Mouse (Mus musculus) forebrain, postnatal 0 days (tissue): ENCODE data around the gene Olfr38. TPM values are rescaled to one million over a fixed set of nuclear protein-coding genes. Genes with fewer than 3 reads are reported as not detected.

Experiments
- ATAC-seq: fragments of 200-750 bp; cut with Nextera tagmentation; 2 replicates; pipeline ENCODE4 v1.8.0; 2017; ENCODE audit warnings: mild to moderate bottlenecking, moderate library complexity
- DNase-seq: peaks from one replicate; pipeline ENCODE4 v3.0.0-alpha.2; 2015
- H3K27ac ChIP-seq: fragments of 300-500 bp; sonication (generic); 2 replicates; pipeline ENCODE4 v1.5.1; 2014; ENCODE audit warnings: low read depth, mild to moderate bottlenecking, antibody characterized with exemption, low read length, moderate library complexity, mixed read lengths
- H3K27me3 ChIP-seq: fragments of 300-500 bp; sonication (generic); 2 replicates; pipeline ENCODE4 v1.6.1; 2014; ENCODE audit warnings: mild to moderate bottlenecking, low read length, mixed read lengths; ENCODE audit not compliant: insufficient read depth
- H3K36me3 ChIP-seq: fragments of 300-500 bp; sonication (generic); 2 replicates; pipeline ENCODE4 v1.6.1; 2014; ENCODE audit warnings: mild to moderate bottlenecking, moderate library complexity; ENCODE audit not compliant: insufficient read depth
- H3K4me1 ChIP-seq: fragments of 300-500 bp; sonication (generic); 2 replicates; pipeline ENCODE4 v1.6.1; 2014; ENCODE audit warnings: antibody characterized with exemption; ENCODE audit not compliant: insufficient read depth
- H3K4me2 ChIP-seq: fragments of 300-500 bp; sonication (generic); 2 replicates; pipeline ENCODE4 v1.6.1; 2014; ENCODE audit warnings: low read depth, mild to moderate bottlenecking, moderate library complexity
- H3K4me3 ChIP-seq: fragments of 300-500 bp; sonication (generic); 2 replicates; pipeline ENCODE4 v1.5.1; 2014; ENCODE audit warnings: low read depth, low read length, mixed read lengths
- H3K9ac ChIP-seq: fragments of 300-500 bp; sonication (generic); 2 replicates; pipeline ENCODE4 v1.6.1; 2014; ENCODE audit warnings: mild to moderate bottlenecking
- H3K9me3 ChIP-seq: fragments of 300-500 bp; sonication (generic); 2 replicates; pipeline ENCODE4 v1.6.1; 2016; ENCODE audit warnings: low read length
- CTCF ChIP-seq: sonication (generic); IDR thresholded peaks from 2 replicates; pipeline ENCODE4 v1.5.1; 2016; ENCODE audit warnings: antibody characterized with exemption, control low read depth, low read depth
- WGBS: fragments of 180-500 bp; shearing (Covaris S2); extraction: QIAGEN DNeasy Blood & Tissue Kit; methylation state at CpG from one replicate; pipeline ENCODE4 v1.1.7; 2014; 5-methylcytosine and 5-hydroxymethylcytosine counted together
- polyA plus RNA-seq: library from polyadenylated mRNA; unstranded; fragments of >200 nt; fragmentation: Nextera tagmentation; extraction: Ambion mirVana; gene quantifications from 2 replicates; pipeline ENCODE4 v1.2.1, GENCODE M21; 2015
- total RNA-seq: library from RNA; depleted of rRNA; stranded (reverse); fragments of >200 nt; gene quantifications from 2 replicates; pipeline ENCODE4 v1.2.3, GENCODE M21; 2014; rRNA removed

Olfr38 gene
- total RNA-seq (not detected in 2 replicates), polyA plus RNA-seq (not detected in 2 replicates)

DNA sequence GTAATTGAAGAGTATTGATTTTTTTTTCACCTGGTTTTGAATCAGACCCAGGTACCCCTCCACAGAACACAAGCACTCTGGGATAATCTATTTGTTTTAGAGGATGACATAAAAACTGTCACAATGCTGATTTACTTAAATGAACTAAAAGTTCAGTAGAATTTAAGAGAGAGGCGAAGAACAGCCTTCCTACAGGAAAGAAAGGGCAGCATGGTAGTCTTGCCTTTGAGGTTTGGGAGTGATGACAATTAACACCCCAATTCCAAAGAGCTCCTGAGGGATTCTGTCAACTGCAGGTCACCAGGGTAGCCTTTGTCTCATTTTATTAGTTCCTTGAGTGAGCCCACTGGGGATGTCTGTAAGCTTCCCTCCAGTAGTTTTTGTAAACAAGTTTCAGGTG is at the start of gene Olfr38:
Gene Olfr38, plus strand, starts transcription at position 301 of the 400 bp plus-strand sequence.
- Histone ChIP-seq H3K27me3 (no peaks in the 10 kb centered on the region), H3K36me3 (no peaks in the 10 kb centered on the region), H3K4me1 (no peaks in the 10 kb centered on the region), H3K27ac (no peak within 1 kb of the TSS), H3K9ac (no peak within 1 kb of the TSS), H3K9me3 (no peaks in the 10 kb centered on the region), H3K4me3 (no peak within 1 kb of the TSS), H3K4me2 (no peak within 1 kb of the TSS)
- ATAC-seq, result no peak
- DNase-seq, result no peak
- TF ChIP-seq CTCF, result no peak
- 77% methylated on average over 1 of the region's 1 CpGs for WGBS

DNA sequence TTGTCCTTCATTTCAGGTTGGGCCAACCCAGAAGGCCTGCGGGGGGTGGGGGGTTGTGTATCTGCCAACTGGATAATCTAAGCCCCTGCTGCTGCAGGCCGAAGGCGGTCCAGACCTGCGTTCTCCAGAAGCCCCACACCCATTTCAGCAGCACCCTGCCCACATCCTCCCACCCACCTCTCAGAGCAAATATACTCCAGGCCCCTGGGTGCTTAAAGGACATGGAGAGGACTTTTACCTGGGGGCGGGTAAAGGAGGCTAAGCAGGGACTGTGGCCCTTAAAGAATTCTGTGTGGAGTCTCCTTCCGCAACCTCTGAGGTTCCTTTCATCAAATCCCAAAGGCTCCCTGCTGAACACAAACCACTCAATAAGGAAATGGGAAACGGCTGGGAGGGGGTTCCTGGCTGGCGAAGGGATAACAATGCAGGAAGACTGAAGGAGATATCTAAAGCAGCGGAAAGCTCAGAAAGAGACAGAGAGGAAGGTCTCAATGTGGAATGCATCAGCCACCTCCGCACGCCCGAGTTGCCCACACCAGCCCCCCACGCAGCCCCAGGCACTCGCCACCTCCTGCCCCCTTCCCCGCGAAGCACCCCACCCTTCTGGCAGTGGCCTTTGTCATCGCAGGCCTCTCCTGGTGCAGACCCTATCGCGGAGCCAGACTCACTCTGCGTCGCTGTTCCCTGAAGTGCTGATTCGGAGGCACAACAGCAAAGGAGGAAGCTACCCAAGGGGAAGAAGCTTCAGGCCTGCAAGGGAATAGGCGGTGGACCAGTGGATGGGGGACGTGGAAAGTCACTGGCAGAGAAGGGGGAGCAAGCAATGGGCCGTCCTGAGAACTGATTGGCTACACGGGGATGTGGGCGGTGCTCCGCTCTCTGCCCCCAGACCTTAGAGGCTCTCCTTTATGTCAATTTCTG is 46.7 kb upstream of the Olfr38 start, which contains the start of gene Tcaf1:
Gene Tcaf1, minus strand, starts transcription at position 798 of the 921 bp plus-strand sequence.
- H3K4me1 ChIP-seq, result peaks cover 16% of the 10 kb centered on the region
- WGBS, result 1% methylated on average over 28 of the region's 28 CpGs
- H3K4me2 ChIP-seq, result peak within 1 kb of the TSS; percentile 68
- H3K27ac ChIP-seq, result peak within 1 kb of the TSS; percentile 99
- H3K36me3 ChIP-seq, result no peaks in the 10 kb centered on the region
- no peaks in the 10 kb centered on the region for H3K27me3 ChIP-seq
- peak within 1 kb of the TSS; percentile 100 for H3K9ac ChIP-seq
- DNase-seq (peak; percentile 92), ATAC-seq (peak; percentile 100)
- TF ChIP-seq CTCF, result no peak
- H3K4me3 ChIP-seq, result peak within 1 kb of the TSS; percentile 84
- H3K9me3 ChIP-seq, result no peaks in the 10 kb centered on the region

DNA sequence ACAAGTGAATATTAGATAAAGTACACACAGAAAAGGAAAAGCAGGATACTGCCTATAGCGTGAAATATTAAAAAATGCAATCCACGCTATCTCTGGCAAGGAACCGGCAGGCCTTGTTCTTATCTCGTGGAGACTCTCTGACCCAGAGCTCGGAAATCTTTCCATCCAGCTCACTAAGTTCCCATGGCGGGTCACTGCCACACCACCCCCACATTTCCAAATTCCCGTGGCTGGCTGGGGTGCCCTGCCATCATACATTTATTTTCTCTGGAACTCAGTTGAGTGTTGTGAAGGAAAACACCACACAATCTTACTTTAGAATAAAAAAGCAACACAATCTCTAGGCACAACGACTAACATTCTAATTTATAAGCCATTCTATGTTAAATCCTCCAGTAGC is 41.5 kb upstream of the Olfr38 start:
- DNase-seq, result no peak
- Histone ChIP-seq H3K9ac (no peak overlapping the region), H3K27ac (no peak overlapping the region), H3K36me3 (no peaks in the 10 kb centered on the region), H3K27me3 (no peaks in the 10 kb centered on the region), H3K4me1 (no peaks in the 10 kb centered on the region), H3K9me3 (no peaks in the 10 kb centered on the region), H3K4me3 (no peak overlapping the region), H3K4me2 (no peak overlapping the region)
- TF ChIP-seq CTCF, result no peak
- 78% methylated on average over 8 of the region's 8 CpGs for WGBS
- ATAC-seq, result no peak

DNA sequence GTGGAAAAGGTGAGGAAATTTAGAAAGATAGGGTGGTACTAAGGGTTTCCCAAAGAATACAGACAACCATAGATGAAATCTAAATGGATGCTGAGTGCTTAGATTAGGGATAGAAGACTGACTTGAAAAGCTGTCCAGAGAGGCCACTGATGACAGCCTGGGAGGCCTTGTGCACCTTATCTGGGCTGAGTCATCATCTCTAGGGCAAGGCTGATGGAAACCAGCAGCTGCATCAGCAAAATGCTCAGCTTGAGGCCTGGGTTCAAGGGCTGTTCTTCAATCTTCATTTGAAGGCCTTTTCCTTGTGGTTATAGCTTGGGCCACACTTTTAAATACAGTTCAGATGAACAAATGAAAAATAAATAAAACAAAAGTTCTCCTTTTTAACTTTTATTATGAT is 38.2 kb upstream of the Olfr38 start:
- Histone ChIP-seq H3K27ac (no peak overlapping the region), H3K9ac (no peak overlapping the region), H3K4me1 (no peaks in the 10 kb centered on the region), H3K36me3 (no peaks in the 10 kb centered on the region), H3K4me3 (no peak overlapping the region), H3K27me3 (no peaks in the 10 kb centered on the region), H3K9me3 (no peaks in the 10 kb centered on the region), H3K4me2 (no peak overlapping the region)
- ATAC-seq (no peak), DNase-seq (no peak)
- no peak for TF ChIP-seq CTCF

DNA sequence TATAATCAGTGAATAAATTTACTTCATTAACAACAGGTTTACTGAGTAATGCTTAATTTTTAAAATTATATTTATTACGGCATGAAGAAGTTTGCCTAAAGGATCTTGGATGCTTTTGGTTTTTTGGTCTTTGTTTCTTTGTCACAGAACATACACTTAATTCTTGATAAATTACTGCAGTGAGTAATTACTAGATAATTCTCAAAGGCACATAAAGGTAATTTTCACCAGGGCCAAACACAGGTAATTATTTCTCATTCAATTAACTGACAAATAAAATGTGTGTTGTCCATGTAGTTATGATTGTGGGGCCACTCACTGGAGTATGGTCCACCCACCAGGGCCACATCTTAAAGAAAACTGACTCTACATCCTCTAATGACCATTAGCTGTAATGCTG is 17.1 kb upstream of the Olfr38 start, which contains the start of gene Olfr453:
Gene Olfr453, plus strand, starts transcription at position 301 of the 400 bp plus-strand sequence.
- H3K9ac ChIP-seq, result no peak within 1 kb of the TSS
- DNase-seq (no peak), ATAC-seq (no peak)
- no peak within 1 kb of the TSS for H3K4me3 ChIP-seq
- H3K36me3 ChIP-seq, result no peaks in the 10 kb centered on the region
- WGBS, result 95% methylated on average over 1 of the region's 1 CpGs
- no peaks in the 10 kb centered on the region for H3K9me3 ChIP-seq
- H3K4me2 ChIP-seq, result no peak within 1 kb of the TSS
- H3K27me3 ChIP-seq, result no peaks in the 10 kb centered on the region
- no peak for TF ChIP-seq CTCF
- no peaks in the 10 kb centered on the region for H3K4me1 ChIP-seq
- no peak within 1 kb of the TSS for H3K27ac ChIP-seq

DNA sequence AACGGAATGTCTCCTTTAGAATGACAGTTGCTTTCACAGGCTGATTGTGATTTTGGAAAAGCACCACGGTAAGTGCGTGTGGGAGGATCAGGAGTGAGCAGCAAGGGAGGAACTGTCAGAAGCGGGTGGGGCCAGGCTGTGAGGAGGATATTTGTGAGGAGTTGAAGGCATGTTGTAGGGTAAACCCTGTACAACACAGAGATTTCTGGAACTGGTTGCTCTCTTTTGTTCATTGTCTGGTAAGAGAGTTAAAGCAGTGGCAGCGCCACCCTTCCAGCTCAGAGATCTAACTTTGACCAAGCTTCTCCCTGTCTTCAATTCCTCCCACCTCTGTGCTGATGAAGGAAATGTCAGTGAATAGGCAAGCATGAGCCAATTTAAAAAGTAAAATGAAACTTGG is 13.9 kb upstream of the Olfr38 start:
- H3K4me2 ChIP-seq, result no peak overlapping the region
- H3K4me3 ChIP-seq, result no peak overlapping the region
- DNase-seq (no peak), ATAC-seq (no peak)
- no peak overlapping the region for H3K27ac ChIP-seq
- H3K4me1 ChIP-seq, result no peaks in the 10 kb centered on the region
- 75% methylated on average over 5 of the region's 5 CpGs for WGBS
- no peak for TF ChIP-seq CTCF
- no peaks in the 10 kb centered on the region for H3K27me3 ChIP-seq
- H3K9me3 ChIP-seq, result no peaks in the 10 kb centered on the region
- H3K9ac ChIP-seq, result no peak overlapping the region
- H3K36me3 ChIP-seq, result no peaks in the 10 kb centered on the region

DNA sequence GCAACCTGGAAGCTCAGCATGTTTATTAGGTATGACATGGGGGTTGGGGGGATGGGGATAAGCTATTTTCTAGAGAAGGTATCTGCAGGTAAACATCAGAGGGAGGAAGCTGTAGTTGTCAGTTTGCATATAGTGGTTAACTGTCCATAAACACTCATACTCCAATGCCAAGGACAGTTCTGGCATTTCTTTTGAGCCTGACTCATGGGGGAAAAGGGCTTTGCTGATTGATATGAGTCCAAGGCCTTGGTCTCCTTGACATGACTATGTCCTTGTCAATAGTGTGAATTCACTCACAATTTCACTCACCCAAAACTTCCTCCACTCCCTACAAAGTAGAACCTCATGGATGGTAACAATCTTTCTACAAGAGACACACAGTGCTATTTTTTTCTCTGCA is 8.4 kb upstream of the Olfr38 start:
- Histone ChIP-seq H3K36me3 (no peaks in the 10 kb centered on the region), H3K27me3 (no peaks in the 10 kb centered on the region), H3K9ac (no peak overlapping the region), H3K27ac (no peak overlapping the region), H3K9me3 (no peaks in the 10 kb centered on the region), H3K4me3 (no peak overlapping the region), H3K4me1 (no peaks in the 10 kb centered on the region), H3K4me2 (no peak overlapping the region)
- no peak for TF ChIP-seq CTCF
- ATAC-seq, result no peak
- DNase-seq, result no peak
